Mouse (Mus musculus): ENCODE results near the gene Rybp. TPM values are rescaled to one million over a fixed set of nuclear protein-coding genes. Genes with fewer than 3 reads are reported as not detected.

Rybp gene
- total RNA-seq, 2 experiments from 2014 or later, result 21.4 to 30.1 TPM

DNA sequence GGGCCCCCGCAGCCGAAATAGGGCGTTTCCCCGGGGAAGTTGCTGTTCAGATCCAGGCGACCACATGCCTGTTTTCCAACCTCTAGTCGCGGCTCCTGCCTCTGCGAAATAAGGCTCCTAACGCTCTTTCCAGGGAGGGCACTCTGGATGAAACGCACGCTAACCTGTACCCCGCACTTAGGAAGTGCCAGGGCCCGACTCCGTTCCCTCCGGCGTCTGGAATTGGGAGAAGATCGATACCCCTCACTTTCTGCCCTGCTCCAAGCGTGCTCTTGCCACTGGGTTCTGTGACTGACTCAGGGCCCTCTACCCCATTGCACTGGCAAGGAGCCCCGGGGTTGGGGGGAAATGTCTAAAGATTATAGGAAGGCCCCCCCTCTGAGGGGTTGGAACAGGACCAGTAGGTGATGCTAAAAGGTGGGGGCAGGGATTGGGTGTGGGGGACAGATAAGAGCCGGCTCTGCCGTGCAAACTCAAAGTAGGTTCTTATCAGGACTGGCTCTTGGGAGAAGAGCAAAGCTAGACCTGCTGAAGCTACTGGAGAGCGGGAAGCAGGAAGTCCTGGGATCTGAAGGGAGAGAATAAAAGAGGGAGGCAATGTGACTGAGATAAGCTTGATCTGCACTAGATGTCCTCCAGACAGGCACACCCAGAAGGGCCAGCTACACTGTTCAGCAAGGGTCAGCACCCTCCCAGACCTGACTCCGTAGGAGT is 888 bp upstream of the Rybp start:
- peak; percentile 42 for DNase-seq

DNA sequence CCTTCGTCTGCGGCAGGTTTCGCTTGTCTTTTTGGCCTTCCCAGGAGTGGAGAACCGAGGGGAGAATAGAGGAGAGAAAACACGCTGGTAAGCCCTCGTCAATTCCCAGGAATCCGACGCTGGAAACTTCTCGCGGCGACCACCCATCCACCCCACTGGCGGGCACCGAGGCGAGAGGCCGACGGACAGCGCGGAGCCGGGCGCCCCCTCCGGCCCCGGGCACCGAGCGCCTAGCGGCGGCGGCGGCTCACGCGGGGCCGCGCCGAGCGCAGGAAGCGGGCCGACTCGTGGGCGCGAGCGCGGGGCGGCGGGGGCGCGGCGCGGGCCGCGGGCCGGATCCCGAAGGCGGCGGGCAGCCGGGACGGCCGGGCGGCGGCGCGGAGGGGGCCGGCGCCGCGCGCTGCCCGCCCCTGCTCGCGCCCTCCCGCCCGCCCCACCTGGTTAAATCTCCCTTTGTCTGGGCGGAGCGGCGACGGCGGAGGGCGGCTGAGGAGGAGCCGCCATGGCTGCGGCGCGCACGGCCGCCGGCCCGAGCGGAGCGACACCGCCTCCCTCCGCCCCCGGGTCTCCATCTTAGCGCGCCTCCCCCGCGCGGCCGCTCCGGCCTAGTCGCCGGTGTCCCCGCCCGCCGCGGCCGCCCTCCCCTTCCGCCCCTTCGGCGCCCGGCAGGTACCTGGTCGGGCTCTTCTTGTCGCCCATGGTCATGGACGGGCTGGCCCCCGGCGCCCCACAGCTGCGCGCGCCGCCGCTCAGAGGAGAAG is 532 bp downstream of the Rybp start:
- DNase-seq, result peak; percentile 83

DNA sequence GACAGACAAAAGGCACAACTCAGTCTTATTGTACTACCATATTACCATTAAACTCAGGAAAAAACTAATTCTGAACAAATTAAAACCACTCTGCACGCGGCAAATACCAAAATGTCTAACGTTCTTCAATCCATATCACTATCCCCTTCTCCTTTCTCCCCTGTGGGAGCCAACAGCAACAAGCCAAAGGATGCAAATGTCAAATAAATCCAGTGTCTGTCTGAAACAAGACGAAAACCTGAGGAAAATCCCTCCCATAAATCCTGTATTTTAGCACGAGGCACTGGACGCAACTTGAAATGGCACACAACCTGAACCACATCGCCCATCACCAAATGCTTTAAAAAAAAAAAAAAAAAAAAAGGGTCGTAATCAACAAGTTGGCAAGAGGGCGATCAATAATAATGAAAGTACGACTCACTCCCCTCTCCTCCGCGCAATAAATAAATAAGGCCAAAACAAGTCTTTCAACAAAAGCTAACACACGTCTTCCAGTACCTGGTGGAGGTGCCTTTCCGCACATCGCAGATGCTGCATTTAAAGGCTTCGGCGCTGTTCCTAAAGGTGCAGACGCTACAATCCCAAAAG is 1.2 kb downstream of the Rybp start:
- no peak for DNase-seq

DNA sequence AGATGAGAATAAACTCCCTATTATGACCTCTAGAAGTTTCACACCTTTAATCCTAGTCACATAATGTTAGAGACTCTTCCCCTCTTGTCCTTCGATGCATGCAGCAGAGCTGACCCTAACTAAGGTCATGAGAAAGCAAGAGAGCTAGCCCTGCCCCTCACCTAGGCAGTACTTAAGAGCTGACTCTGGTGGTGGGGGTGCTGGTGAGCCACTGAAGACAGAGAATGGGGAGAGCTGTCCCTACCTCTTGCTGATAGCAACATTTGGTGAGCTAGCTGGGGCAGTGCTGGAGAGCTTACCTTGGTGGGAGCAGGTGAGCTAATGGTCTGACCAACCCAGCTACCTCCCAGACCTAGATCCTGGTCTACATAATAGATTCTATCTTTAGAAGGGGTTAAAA is 8.4 kb downstream of the Rybp start:
- no peak for DNase-seq

DNA sequence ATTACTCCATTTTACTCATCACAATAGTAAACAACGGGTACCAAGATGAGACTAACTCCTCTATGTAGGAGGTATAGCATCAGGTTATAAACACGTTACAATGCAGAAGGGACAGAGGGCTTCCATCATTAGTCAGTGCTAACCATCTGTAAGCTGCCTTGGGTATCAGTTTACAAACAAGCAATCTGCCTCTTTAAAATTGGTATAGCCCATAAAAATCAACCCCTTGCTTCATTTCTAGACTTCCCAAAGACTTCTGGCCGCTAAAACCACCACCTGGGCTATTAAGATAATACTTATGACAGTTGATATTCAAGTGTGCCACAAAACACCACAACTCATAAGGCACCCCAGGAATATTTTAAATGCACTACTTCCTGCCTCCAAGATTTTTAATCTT is 10.9 kb downstream of the Rybp start:
- DNase-seq, result no peak

DNA sequence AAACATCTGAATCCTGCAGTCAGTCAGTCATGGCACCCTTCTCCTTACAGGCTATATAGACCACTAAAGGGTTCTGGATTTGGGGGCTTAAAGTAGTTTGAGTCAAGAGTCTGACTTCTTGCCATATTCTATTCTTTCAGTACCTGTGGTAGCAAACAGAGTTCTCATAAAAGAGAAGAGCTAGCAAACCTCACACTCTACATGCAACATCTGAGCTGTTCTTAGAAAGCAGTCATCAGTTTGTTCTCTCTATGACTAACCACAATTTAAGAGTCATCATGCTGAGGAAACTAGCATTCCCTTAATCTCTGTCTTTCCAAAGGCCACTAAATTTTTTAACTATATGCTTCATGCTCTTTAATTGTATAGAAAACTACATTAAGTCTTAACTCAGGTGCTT is 11.6 kb downstream of the Rybp start:
- no peak for DNase-seq

DNA sequence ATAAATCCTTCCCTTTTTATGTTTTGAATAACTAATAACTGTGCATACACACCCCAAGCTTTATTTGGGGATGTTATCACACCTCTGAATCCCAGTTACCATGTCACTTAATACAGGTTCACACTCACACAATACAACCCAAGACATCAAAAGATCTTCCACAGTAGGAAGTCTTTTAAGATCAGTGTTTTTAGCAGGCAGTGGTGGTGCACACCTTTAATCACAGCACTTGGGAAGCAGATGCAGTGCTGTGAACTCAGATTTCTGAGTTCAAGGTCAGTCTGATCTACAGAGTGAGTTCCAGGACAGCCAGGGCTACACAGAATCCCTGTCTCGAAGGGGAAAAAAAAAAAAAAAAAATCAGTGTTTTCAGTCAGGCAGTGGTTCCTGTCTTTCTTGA is 13.7 kb downstream of the Rybp start:
- DNase-seq, result no peak

DNA sequence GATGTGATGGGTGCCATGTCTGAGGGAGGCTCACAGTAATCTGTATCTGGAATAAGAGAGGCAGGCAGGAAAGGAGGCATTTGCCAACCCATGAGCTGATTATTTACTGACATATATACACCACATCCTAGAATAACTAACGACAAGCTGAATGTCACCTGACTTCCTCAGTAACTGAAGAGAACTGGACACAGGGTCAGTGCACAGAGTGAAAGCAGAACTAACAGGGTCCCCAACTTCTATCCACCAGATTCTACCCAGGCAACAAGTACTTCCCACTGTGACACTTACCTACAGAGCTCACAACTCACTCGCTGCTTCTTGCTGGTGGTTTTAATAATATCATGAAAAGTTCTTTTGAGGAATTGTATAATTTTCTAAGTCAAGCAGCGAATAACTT is 15.3 kb downstream of the Rybp start:
- DNase-seq, result no peak

DNA sequence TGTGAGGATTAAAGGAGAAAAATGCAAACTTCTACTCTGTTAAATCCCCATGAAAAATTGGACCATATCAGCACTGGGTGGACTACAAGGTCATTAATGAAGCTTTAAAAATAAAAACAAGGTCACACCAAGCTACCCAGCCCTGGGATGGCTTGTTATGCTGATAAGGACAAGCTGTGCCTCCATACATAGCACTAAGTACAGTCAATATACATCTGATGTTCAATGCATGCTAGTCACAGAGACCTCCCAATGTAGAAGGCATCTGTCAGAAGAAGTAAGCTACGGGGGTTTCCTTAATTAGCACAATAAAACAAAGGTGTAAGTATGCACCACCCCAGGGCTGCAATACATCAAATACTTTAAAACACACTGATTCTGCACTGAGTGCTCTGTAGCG is 16.5 kb downstream of the Rybp start:
- no peak for DNase-seq

DNA sequence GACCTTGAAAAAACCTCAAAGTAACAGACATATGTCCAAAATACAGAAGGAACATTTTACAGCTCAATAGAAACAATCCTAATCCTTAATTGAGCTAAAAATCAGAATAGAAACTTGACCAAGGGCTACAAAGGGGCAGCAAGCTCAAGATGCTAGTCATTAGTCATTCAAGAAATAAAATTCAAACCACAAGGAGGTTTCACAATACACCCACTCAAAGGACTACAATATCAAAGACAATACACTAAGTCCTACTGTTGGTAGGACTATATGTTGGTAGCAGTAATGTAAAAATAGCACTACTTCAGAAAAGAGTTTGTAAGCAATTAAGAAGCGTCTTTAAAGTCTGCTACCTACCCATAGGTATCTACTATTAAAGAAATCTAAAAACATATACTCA is 27.7 kb downstream of the Rybp start:
- no peak for DNase-seq

DNA sequence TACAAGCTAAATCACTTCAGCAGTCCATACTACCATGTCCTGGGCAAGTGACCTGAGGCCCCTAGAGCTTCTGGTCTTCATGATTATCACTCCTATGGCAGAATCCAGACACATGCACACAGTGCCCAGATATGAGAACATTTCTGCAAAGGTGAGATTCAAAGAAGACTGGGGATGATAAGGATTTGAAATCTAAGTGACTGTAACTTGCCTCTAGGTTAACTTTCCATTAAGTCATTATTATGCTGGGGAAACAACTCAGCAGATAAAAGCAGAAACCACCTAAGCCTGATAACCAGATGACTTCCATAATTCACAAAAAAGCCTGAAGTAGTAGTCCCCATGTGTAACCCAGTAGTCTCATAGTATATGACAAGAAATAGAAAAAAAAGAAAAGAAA is 29.0 kb downstream of the Rybp start:
- DNase-seq, result no peak

DNA sequence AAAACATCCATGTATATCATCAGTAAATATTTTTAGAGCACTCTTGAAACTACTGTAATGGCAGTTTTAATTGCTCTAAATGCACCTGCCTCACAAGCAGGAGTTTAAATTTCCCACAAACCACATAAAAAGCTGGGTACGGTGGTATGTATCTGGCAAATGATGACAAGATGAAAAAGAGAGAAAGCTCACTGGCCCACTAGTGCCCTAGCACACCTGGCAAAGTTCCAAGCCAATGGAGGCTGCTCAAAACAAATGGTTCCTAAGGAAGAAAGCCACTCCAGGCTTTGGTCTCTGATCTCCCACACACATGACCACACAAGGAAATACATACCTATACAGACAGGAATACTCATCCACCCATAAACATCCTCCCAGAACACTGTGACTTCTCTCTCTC is 31.9 kb downstream of the Rybp start:
- no peak for DNase-seq

DNA sequence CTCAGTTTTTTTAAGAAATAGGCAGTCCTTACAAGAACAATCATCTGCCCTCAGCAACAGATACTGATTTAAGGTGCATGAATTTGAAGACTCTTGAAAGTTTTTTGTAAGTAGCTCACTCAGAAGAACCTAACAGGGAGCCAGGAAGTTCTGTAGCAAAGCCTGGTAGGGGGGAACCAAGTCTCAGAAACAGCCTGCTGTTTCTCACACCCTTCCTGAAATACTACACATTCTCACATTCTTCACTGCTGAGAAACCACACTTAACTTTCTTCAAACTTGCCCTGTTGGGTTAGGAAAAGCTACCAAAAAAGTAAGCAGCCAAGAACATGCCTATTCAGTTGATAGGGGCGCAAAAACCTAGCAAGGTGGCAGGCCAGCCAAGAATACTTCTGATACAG is 32.6 kb downstream of the Rybp start:
- no peak for DNase-seq

DNA sequence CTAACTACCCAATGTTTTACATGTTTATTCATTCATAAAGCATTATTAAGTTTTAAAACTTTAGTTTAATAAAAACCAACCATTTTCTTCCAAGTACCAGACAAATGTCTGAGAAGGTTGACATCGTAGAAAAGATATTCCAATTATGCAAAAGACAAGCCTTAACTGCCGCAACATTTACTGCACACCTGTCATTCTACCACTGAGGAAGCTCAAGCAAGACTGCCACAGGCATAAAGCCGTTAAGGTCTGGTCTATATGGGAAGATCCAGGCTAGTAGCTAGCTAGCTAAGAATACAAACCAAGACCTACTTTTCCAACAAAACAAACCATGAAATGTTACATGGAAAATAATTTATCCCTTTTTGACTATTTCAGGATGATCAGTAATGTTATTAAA is 42.8 kb downstream of the Rybp start:
- DNase-seq, result no peak

DNA sequence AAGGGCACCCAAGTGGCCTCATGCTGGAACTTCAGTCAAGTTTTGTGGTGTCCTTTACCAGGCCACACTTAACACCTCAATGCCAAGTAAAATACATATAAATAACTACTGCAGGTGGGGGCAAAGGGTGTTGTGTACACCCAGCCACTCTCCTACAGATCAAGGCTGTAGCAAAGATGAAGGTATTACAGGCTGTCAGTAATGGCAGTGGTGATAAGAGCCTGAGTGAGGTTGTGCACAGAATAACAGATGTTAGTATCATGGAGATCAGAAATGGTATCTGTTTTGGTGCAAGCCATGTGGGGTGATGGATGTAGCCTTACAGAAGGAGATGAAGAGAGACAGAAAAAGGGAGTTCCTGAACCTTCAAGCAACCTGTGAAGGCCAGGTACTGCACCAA is 52.2 kb downstream of the Rybp start:
- DNase-seq, result no peak

DNA sequence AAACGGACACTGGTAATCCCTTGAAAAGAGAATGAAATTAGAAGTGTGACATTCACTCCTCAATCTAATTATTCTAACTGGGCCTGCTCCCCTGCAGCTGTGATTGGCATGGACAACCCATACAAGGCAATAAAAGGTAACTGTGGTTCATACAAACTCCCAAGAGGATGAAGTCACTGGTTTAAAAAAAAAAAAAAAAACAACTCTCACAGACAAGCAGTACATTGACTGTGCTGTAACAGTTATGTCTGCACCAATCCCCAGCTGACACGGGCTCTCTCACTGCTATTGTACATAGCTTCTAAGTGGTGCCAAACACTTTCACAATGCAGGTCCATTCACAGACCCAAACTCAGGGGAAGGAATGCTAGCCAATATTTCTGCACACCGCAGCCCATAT is 53.8 kb downstream of the Rybp start:
- peak; percentile 44 for DNase-seq

DNA sequence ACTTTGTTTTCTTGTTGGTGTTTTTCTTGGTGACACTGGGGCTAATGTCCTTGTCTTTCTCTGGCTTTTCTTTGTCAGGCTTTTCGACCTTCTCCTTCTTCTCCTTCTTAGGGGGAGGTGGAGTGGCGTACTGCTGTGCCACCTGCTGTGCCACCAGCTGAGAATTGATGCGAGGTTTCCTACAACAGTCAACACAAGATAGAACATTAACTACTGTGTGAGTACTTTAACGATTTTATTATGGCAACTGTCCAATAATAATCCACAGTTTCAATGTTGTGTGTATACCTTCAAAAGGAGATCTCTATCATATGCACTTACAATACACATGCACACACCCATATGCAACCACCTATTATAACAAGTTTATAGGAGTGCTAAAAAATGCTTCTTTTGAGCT is 54.2 kb downstream of the Rybp start:
- DNase-seq, result no peak

DNA sequence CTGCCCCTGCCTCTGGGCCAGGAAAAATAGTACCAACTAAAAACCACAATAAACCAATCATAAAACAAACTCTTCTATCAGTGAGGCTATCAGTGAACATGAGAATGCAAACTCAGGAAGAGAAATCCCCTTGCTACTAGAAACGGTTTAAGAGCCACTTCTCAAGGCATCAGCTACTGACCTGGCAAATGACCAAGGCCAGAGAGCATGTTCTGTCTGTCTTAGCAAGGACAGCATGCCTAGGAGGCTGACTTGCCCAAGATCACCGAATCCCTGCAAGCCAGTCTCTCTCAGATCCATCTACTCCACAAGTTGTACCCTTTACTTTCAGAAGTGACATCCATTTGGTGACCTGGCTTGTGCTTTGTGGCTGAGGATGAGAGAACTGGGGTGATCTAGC is 61.1 kb downstream of the Rybp start:
- DNase-seq, result peak; percentile 56

DNA sequence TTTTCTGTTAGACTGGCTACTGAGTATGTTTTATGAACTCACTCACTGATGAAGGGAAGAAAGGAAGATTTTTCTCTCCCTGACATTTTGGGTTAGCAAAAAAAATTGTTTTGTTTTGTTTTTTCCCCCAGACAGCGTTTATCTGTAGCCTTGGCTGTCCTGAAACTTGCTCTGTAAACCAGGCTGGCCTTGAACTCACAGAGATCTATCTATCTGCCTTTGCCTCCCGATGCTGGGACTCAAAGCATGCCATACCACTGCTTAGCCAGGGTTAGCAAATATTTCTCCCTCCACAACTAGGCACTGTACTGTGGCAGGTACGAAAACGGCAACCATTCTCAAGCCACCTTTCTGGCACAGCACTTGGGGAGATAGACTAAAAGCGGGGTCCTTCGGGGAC is 63.4 kb downstream of the Rybp start:
- no peak for DNase-seq

DNA sequence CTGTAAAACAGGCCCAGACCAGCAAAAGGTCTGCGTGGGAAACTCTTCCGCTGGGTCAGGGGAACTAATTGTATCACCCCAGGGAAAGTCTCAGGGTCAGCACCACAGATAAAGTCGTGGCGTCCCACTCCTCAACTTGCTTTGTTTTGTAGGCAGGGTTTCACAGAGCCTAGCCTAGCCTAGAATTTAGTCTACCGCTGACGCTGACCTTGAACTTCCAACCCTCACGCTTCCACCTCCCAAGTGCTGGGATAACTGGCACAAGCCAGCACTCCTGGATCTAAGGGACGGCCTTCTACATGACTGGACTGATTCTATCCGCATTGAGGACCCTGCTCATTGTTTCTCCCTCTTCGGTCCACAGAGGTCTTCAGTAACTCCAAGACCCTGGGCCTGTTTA is 63.9 kb downstream of the Rybp start:
- DNase-seq, result no peak

DNA sequence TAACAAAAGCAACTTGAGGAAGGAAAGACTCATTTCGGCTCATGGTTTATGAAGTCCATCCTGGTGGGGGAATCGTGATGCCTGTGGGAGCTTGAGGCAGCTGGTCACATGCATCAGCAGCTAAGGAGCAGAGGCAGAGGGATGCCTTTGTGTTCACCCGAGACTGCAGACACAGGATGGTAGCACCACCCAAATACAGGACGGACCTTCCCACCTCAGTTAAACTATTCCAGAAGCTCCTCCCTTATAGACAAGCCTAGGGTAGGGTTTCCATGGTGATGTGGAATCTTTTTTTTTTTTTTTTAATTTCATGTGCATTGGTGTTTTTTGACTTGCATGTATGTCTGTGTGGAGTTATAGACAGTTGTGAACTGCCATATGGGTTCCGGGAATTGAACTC is 64.4 kb downstream of the Rybp start:
- no peak for DNase-seq

DNA sequence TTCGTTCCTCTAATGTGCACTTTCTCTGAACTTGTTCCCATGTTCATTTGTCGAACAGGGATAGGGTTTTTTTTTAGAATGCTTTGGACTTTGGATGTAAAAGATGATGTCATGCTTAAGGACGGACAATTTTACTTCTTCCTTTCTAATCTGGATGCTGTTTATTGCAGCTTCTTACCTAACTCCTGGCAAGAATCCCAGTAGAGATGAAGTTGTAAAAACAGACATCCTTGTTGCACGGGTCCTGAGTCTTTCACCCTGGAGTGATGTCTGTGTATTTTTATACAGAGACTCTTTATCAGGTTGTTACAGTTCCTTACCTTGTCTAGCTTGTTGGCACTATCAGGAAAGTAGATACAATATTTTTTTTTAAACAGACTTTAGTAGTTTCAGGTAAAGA is 65.5 kb downstream of the Rybp start:
- no peak for DNase-seq

DNA sequence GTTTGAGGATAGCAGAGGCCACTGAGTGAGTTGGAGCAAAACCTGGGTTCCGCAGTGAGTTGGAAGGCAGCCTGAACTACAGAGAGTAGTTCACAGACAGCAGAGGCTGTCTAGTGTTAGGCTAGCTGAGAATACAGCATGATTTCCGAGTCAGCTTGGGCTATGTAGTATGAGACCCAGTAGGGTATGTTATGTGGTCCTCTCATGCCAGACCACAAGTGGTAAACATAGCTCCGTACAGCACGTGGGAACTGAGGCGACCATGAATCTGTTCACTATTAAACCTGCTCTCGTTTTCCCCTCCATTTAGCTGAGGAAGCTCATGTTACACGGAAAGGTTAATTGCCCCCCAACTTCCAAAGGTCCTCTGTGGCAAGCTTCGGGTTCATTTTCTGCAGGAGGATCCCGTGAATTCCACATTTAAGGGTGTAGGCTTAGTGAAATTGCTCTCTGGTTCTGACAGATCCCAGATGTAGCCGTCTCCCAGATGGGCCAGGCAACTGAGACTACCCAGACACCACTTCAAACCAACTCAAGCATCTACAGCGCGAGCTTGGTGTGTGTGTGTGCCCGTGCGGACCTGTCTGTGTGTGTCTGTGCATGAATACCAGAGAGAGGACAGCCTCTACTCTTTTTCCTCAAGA is 66.2 kb downstream of the Rybp start:
- no peak for DNase-seq

Data from adrenal gland, postnatal 10 days (tissue).